Mouse (Mus musculus): Measurements from ENCODE around the gene Gja3.

GRCm38 (mm10) chr14:57041439-57041838 lies 16.5 kb downstream of the Gja3 start:
- TF ChIP-seq EP300 (IDR thresholded peaks at IDR 0.05; ENCODE audit: insufficient read depth, low read depth, low read length), result no peak
- no peak for TF ChIP-seq POLR2A (IDR thresholded peaks at IDR 0.05; ENCODE audit: insufficient read depth, low read depth, low read length)

All from heart, adult 2 months (tissue).